Mouse (Mus musculus): Measurements from ENCODE around the gene Gpr18.

DNA sequence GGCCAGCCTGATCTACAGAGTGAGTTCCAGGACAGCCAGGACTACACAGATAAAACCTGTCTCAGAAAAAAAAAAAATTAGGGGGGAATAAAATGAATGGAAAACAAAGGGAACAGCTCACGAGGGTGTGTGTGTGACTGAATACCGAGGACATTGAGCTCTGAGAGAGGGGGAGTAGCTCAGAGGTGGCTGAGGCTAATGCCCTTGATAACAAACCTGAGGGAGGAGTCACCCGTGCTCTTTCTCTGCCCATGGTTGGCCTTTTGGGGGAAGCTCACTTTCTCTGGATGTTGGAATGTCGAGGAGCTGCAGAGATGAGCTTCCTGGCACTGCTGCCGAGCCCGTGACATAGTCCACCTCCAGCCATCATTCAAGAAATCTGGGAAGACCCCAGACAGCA is 45.4 kb upstream of the Gpr18 start:
- TF ChIP-seq CTCF (IDR thresholded peaks at IDR 0.05; ENCODE audit: borderline replicate concordance, insufficient read depth, low read depth, low read length) (no peak), POLR2A (IDR thresholded peaks at IDR 0.05; ENCODE audit: borderline replicate concordance, insufficient read depth, low read length) (no peak)

Measured in cerebellum, adult 2 months (tissue).